Mouse (Mus musculus) CH12.LX (cell line): Measurements from ENCODE around the gene Cdyl. TPM values are rescaled to one million over a fixed set of nuclear protein-coding genes. Genes with fewer than 3 reads are reported as not detected.
A peak's percentile ranks its signal among the peaks of the same experiment; 100 is the strongest.

Source experiments
- DNase-seq: peaks from one replicate; pipeline ENCODE4 v3.0.0-alpha.2; 2013; ENCODE audit errors: extremely low read depth
- H3K27ac ChIP-seq: 2 replicates; pipeline ENCODE4 v1.5.1; 2012; ENCODE audit warnings: low read depth, mild to moderate bottlenecking, control low read depth, moderate library complexity; ENCODE audit not compliant: insufficient read depth
- H3K27me3 ChIP-seq: replicated peaks from 2 replicates; pipeline ENCODE3; 2012; ENCODE audit warnings: inconsistent platforms
- H3K36me3 ChIP-seq, 2 experiments: replicated peaks in 1 of 2; 2 replicates each; pipeline versions ENCODE3 to v1.6.1; 2012; ENCODE audit warnings: inconsistent platforms in 1 of 2, low read length in 1 of 2, mild to moderate bottlenecking in 1 of 2, mixed read lengths in 1 of 2, moderate library complexity in 1 of 2; ENCODE audit not compliant: control insufficient read depth in 1 of 2, insufficient read depth in 1 of 2
- H3K4me1 ChIP-seq, 2 experiments: 2 replicates each; pipeline ENCODE4 v1.6.1; 2012; ENCODE audit warnings: inconsistent platforms in 1 of 2, moderate library complexity in 1 of 2; ENCODE audit not compliant: insufficient read depth in 2 of 2, control insufficient read depth in 1 of 2
- H3K4me2 ChIP-seq: 2 replicates; pipeline ENCODE4 v1.6.1; 2012; ENCODE audit warnings: low read depth, mild to moderate bottlenecking, control low read depth; ENCODE audit not compliant: poor library complexity, insufficient read depth, severe bottlenecking
- H3K4me3 ChIP-seq, 3 experiments: fragments of 150-350 bp in 1 of 3; sonication (generic) in 1 of 3; replicated peaks in 1 of 3; 2 replicates each; pipeline versions ENCODE3 to v1.5.1; 2011 to 2012; ENCODE audit warnings: low read depth in 2 of 3, low read length in 2 of 3, mild to moderate bottlenecking in 2 of 3, moderate library complexity in 2 of 3, control low read depth in 1 of 3, improper control_type of control experiment in 1 of 3, inconsistent platforms in 1 of 3, mixed read lengths in 1 of 3; ENCODE audit not compliant: poor library complexity in 1 of 3
- H3K79me2 ChIP-seq: replicated peaks from 2 replicates; pipeline ENCODE4 v1.6.1; 2012; ENCODE audit warnings: mild to moderate bottlenecking, moderate library complexity; ENCODE audit not compliant: control insufficient read depth, poor library complexity, insufficient read depth, severe bottlenecking; ENCODE audit errors: extremely low read depth
- H3K9ac ChIP-seq: 2 replicates; pipeline ENCODE4 v1.6.1; 2012; ENCODE audit warnings: low read depth, mild to moderate bottlenecking, control low read depth, moderate library complexity; ENCODE audit not compliant: insufficient read depth
- H3K9me3 ChIP-seq: replicated peaks from 2 replicates; pipeline ENCODE3; 2012; ENCODE audit warnings: low read length, inconsistent platforms, mixed read lengths
- BHLHE40 ChIP-seq: IDR thresholded peaks from 2 replicates; pipeline ENCODE4 v1.6.1; 2011; ENCODE audit warnings: mild to moderate bottlenecking, low read depth, low read length, improper control_type of control experiment
- CHD1 ChIP-seq: IDR thresholded peaks from 2 replicates; pipeline ENCODE4 v1.6.1; 2012; ENCODE audit warnings: low read depth, low read length, improper control_type of control experiment, inconsistent platforms
- CHD2 ChIP-seq: IDR thresholded peaks from 2 replicates; pipeline ENCODE4 v1.6.1; 2011; ENCODE audit warnings: low read length, improper control_type of control experiment
- CTCF ChIP-seq, 2 experiments: IDR thresholded peaks in 1 of 2; conservative IDR thresholded peaks in 1 of 2; 2 replicates each; pipeline ENCODE4 v1.5.1; 2011 to 2012; ENCODE audit warnings: low read depth in 2 of 2, low read length in 2 of 2, improper control_type of control experiment in 1 of 2, inconsistent platforms in 1 of 2, mild to moderate bottlenecking in 1 of 2, moderate library complexity in 1 of 2
- E2F4 ChIP-seq: IDR thresholded peaks from 2 replicates; pipeline ENCODE4 v1.6.1; 2011; ENCODE audit warnings: low read depth, low read length, improper control_type of control experiment; ENCODE audit not compliant: insufficient replicate concordance
- ELF1 ChIP-seq: IDR thresholded peaks from 2 replicates; pipeline ENCODE4 v1.6.1; 2014; ENCODE audit warnings: low read depth, mild to moderate bottlenecking, inconsistent platforms, low read length, improper control_type of control experiment
- EP300 ChIP-seq: IDR thresholded peaks from 2 replicates; pipeline ENCODE4 v1.6.1; 2011; ENCODE audit warnings: low read length, improper control_type of control experiment
- ETS1 ChIP-seq: conservative IDR thresholded peaks from 2 replicates; pipeline ENCODE4 v1.6.1; 2012; ENCODE audit warnings: low read depth, mild to moderate bottlenecking, inconsistent platforms, low read length, improper control_type of control experiment, moderate library complexity
- GABPA ChIP-seq: IDR thresholded peaks from 2 replicates; pipeline ENCODE4 v1.6.1; 2012; ENCODE audit warnings: low read depth, low read length, improper control_type of control experiment, inconsistent platforms; ENCODE audit not compliant: insufficient replicate concordance
- HCFC1 ChIP-seq: IDR thresholded peaks from 2 replicates; pipeline ENCODE4 v1.6.1; 2012; ENCODE audit warnings: low read depth, mild to moderate bottlenecking, inconsistent platforms, low read length, improper control_type of control experiment
- IRF4 ChIP-seq: IDR thresholded peaks from 2 replicates; pipeline ENCODE4 v1.6.1; 2014; ENCODE audit warnings: low read depth, mild to moderate bottlenecking, inconsistent platforms, low read length, improper control_type of control experiment
- JUN ChIP-seq: IDR thresholded peaks from 2 replicates; pipeline ENCODE4 v1.6.1; 2011; ENCODE audit warnings: low read depth, mild to moderate bottlenecking, low read length, improper control_type of control experiment, moderate library complexity; ENCODE audit not compliant: insufficient read depth
- JUND ChIP-seq: conservative IDR thresholded peaks from 2 replicates; pipeline ENCODE4 v1.6.1; 2011; ENCODE audit warnings: low read depth, low read length, improper control_type of control experiment
- KAT2A ChIP-seq: IDR thresholded peaks from 2 replicates; pipeline ENCODE4 v1.6.1; 2012; ENCODE audit warnings: low read length, improper control_type of control experiment, inconsistent platforms; ENCODE audit not compliant: insufficient replicate concordance
- MAFK ChIP-seq: IDR thresholded peaks from 2 replicates; pipeline ENCODE4 v1.6.1; 2011; ENCODE audit warnings: low read length, improper control_type of control experiment; ENCODE audit not compliant: insufficient replicate concordance
- MAX ChIP-seq: IDR thresholded peaks from 2 replicates; pipeline ENCODE4 v1.6.1; 2011; ENCODE audit warnings: low read length, improper control_type of control experiment
- MAZ ChIP-seq: IDR thresholded peaks from 2 replicates; pipeline ENCODE4 v1.6.1; 2012; ENCODE audit warnings: low read depth, mild to moderate bottlenecking, inconsistent platforms, low read length, improper control_type of control experiment, moderate library complexity
- MEF2A ChIP-seq: IDR thresholded peaks from 2 replicates; pipeline ENCODE4 v1.6.1; 2014; ENCODE audit warnings: low read depth, mild to moderate bottlenecking, inconsistent platforms, low read length, improper control_type of control experiment, borderline replicate concordance
- MXI1 ChIP-seq: IDR thresholded peaks from 2 replicates; pipeline ENCODE4 v1.6.1; 2011; ENCODE audit warnings: mild to moderate bottlenecking, low read depth, low read length, improper control_type of control experiment
- MYC ChIP-seq: IDR thresholded peaks from 2 replicates; pipeline ENCODE4 v1.6.1; 2011; ENCODE audit warnings: low read depth, mild to moderate bottlenecking, improper control_type of control experiment, low read length
- NELFE ChIP-seq: IDR thresholded peaks from 2 replicates; pipeline ENCODE4 v1.6.1; 2011; ENCODE audit warnings: low read depth, low read length, improper control_type of control experiment
- NRF1 ChIP-seq: IDR thresholded peaks from 2 replicates; pipeline ENCODE4 v1.6.1; 2014; ENCODE audit warnings: low read depth, mild to moderate bottlenecking, inconsistent platforms, low read length, improper control_type of control experiment, moderate library complexity
- PAX5 ChIP-seq: IDR thresholded peaks from 2 replicates; pipeline ENCODE4 v1.6.1; 2012; ENCODE audit warnings: low read length, inconsistent platforms, mixed read lengths
- POLR2A ChIP-seq: IDR thresholded peaks from 2 replicates; pipeline ENCODE4 v1.6.1; 2011; ENCODE audit warnings: low read depth, mild to moderate bottlenecking, improper control_type of control experiment, low read length
- POLR2AphosphoS2 ChIP-seq: IDR thresholded peaks from 2 replicates; pipeline ENCODE4 v1.6.1; 2011; ENCODE audit warnings: low read depth, low read length, improper control_type of control experiment
- RAD21 ChIP-seq: IDR thresholded peaks from 2 replicates; pipeline ENCODE4 v1.6.1; 2011; ENCODE audit warnings: low read depth, mild to moderate bottlenecking, low read length, improper control_type of control experiment, moderate library complexity
- RCOR1 ChIP-seq: conservative IDR thresholded peaks from 2 replicates; pipeline ENCODE4 v1.6.1; 2012; ENCODE audit warnings: low read depth, mild to moderate bottlenecking, inconsistent platforms, low read length, improper control_type of control experiment
- SIN3A ChIP-seq: IDR thresholded peaks from 2 replicates; pipeline ENCODE4 v1.6.1; 2012; ENCODE audit warnings: low read length, improper control_type of control experiment, inconsistent platforms
- SMC3 ChIP-seq: IDR thresholded peaks from 2 replicates; pipeline ENCODE4 v1.6.1; 2011; ENCODE audit warnings: low read depth, low read length, improper control_type of control experiment
- TBP ChIP-seq: conservative IDR thresholded peaks from 2 replicates; pipeline ENCODE4 v1.6.1; 2011; ENCODE audit warnings: low read depth, low read length, improper control_type of control experiment
- TCF12 ChIP-seq: IDR thresholded peaks from 2 replicates; pipeline ENCODE4 v1.6.1; 2014; ENCODE audit warnings: low read depth, mild to moderate bottlenecking, inconsistent platforms, low read length, improper control_type of control experiment
- UBTF ChIP-seq: IDR thresholded peaks from 2 replicates; pipeline ENCODE4 v1.6.1; 2012; ENCODE audit warnings: low read depth, mild to moderate bottlenecking, inconsistent platforms, low read length, improper control_type of control experiment, moderate library complexity
- USF1 ChIP-seq: IDR thresholded peaks from 2 replicates; pipeline ENCODE4 v1.6.1; 2014; ENCODE audit warnings: low read depth, mild to moderate bottlenecking, inconsistent platforms, low read length, improper control_type of control experiment
- USF2 ChIP-seq: conservative IDR thresholded peaks from 2 replicates; pipeline ENCODE4 v1.6.1; 2011; ENCODE audit warnings: low read depth, low read length, improper control_type of control experiment
- ZC3H11A ChIP-seq: IDR thresholded peaks from 2 replicates; pipeline ENCODE4 v1.6.1; 2012; ENCODE audit warnings: low read depth, mild to moderate bottlenecking, inconsistent platforms, low read length, improper control_type of control experiment
- ZKSCAN1 ChIP-seq: IDR thresholded peaks from 2 replicates; pipeline ENCODE4 v1.6.1; 2012; ENCODE audit warnings: low read depth, inconsistent platforms, low read length, improper control_type of control experiment, borderline replicate concordance
- ZMIZ1 ChIP-seq: IDR thresholded peaks from 2 replicates; pipeline ENCODE4 v1.6.1; 2012; ENCODE audit warnings: low read depth, mild to moderate bottlenecking, inconsistent platforms, low read length, improper control_type of control experiment
- ZNF384 ChIP-seq: IDR thresholded peaks from 2 replicates; pipeline ENCODE4 v1.6.1; 2012; ENCODE audit warnings: low read depth, low read length, improper control_type of control experiment, inconsistent platforms
- dilution Hi-C: fragments of 300-500 bp; cut with MboI; formaldehyde crosslinking; loops from 2 replicates; pipeline ENCODE4 v1.14.3; 2020; ENCODE audit warnings: low sequenced_read_pairs; ENCODE audit not compliant: extremely low pct_unique_long_range_greater_than_20kb, extremely low pct_ligation_motif_present
- in situ Hi-C: fragments of 300-500 bp; cut with MboI; formaldehyde crosslinking; loops from 3 replicates; pipeline ENCODE4 v1.14.3; 2019; ENCODE audit warnings: low sequenced_read_pairs, low pct_ligation_motif_present, low pct_unique_long_range_greater_than_20kb, mixed read lengths
- polyA plus RNA-seq: library from polyadenylated mRNA; unstranded; fragments of >175 nt; gene quantifications from 2 replicates; pipeline ENCODE4 v1.2.1, GENCODE M21; 2012; ENCODE audit warnings: low read depth; ENCODE audit not compliant: insufficient read length
- total RNA-seq, 2 experiments: library from RNA; depleted of rRNA; stranded (reverse); fragments of 300-350 nt in 1 of 2; fragments of >200 nt in 1 of 2; gene quantifications; 2 replicates each; pipeline ENCODE4 v1.2.3; 2012 to 2014

Cdyl gene
- total and polyA plus RNA-seq, 3 experiments = 5.7 to 9.1 (median 8.3) TPM

DNA sequence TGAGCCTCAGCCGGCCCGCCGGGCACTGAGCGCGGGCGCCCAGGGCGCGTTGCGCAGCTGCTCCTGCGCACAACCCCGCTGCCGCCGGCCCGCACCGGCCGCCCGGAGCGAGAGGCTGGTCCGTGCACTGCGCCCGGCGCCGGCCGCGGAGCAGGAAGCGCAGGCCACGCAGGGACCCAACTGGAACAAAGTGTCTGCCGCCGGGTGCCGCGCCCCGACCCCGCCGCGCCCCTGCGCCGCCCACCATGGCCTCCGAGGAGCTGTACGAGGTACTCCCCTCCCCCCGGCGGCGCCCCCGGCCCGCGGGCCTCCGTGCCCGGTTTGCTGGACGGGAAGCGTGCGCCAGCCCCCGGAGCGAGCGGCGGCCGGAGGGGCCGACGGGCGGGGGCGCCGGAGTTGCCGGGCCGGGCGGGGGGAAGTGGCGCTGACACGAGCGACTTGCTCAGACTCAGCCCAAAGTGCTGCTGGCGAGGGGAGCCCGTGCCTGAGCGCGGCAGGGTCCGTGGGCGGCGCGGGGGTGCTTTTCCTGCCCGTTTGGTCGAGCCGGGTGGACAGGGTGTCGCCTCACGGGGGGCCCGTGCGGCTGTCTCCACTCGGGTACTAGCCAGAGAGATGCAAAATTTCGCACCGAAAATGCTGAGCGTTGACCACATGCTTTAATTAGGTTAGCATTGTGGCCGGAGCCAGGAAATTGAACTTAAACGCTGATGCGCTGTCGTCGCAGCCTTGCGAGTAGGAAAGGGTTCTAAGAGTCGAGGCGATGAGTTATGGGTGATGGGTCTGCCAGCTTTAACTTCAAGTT is 82.2 kb downstream of the Cdyl start:
- Histone ChIP-seq H3K27ac (no peak overlapping the region), H3K4me1 (peaks cover 4 to 13% of the 10 kb centered on the region in 2 experiments; a peak in 2 of 4 replicates), H3K27me3 (no peaks in the 10 kb centered on the region)
- TF ChIP-seq USF1 = no peak
- TF ChIP-seq ELF1 = no peak
- TF ChIP-seq MAZ = no peak
- TF ChIP-seq TBP = no peak
- peak; percentile 81 for TF ChIP-seq NRF1
- TF ChIP-seq TCF12 = no peak; the same call in 1 of the 2 replicates
- TF ChIP-seq POLR2AphosphoS2 = no peak
- TF ChIP-seq UBTF = peak; percentile 52; the same call in 1 of the 2 replicates
- TF ChIP-seq CHD2 = no peak
- TF ChIP-seq IRF4 = no peak
- peak; percentile 5; the same call in 1 of the 2 replicates for TF ChIP-seq POLR2A
- no peak for TF ChIP-seq PAX5
- peak; percentile 31; the same call in 1 of the 2 replicates for TF ChIP-seq BHLHE40
- TF ChIP-seq NELFE = 0 out of 2 replicates have a peak, but pooled peaks have one; percentile 3
- no peak for TF ChIP-seq CTCF (conservative IDR thresholded peaks at IDR 0.05 in 1 of 2, IDR thresholded peaks at IDR 0.05 in 1 of 2; ENCODE audit: low read depth in 2 of 2, low read length in 2 of 2)
- TF ChIP-seq ETS1 = no peak
- no peak for TF ChIP-seq SMC3
- peak; percentile 17; the same call in 1 of the 2 replicates for TF ChIP-seq SIN3A
- TF ChIP-seq RAD21 = no peak
- 0 out of 2 replicates have a peak, but pooled peaks have one; percentile 34 for TF ChIP-seq MYC
- no peak for TF ChIP-seq RCOR1
- TF ChIP-seq JUND = no peak
- no peak for TF ChIP-seq KAT2A
- no peak for TF ChIP-seq CHD1
- no peak for TF ChIP-seq ZC3H11A
- TF ChIP-seq HCFC1 = no peak
- no peak for TF ChIP-seq ZNF384
- TF ChIP-seq MXI1 = 0 out of 2 replicates have a peak, but pooled peaks have one; percentile 1
- TF ChIP-seq ZMIZ1 = no peak
- TF ChIP-seq MEF2A = no peak
- TF ChIP-seq E2F4 = no peak
- TF ChIP-seq GABPA = no peak
- no peak for TF ChIP-seq ZKSCAN1
- TF ChIP-seq EP300 = no peak
- no peak for TF ChIP-seq USF2
- peak; percentile 28; the same call in 1 of the 2 replicates for TF ChIP-seq MAX
- no peak for TF ChIP-seq JUN
- TF ChIP-seq MAFK = no peak
- TF ChIP-seq, all 38 proteins: peak for 9
- Histone ChIP-seq H3K79me2 (peaks cover 27% of the 10 kb centered on the region), H3K9me3 (peaks cover 14% of the 10 kb centered on the region), H3K9ac (peak overlapping the region; percentile 92), H3K36me3 (peaks cover 0 to 10% of the 10 kb centered on the region in 2 experiments), H3K4me3 (peak overlapping the region; percentile 77 to 97 (median 84)), H3K4me2 (peak overlapping the region; percentile 99)
- in situ Hi-C loops = no loop called here
- peak; percentile 27 for DNase-seq
- dilution Hi-C loops = no loop called here
